Mouse (Mus musculus) left cerebral cortex, adult 2 months (tissue): Measurements from ENCODE around the gene Pf4. TPM values are rescaled to one million over a fixed set of nuclear protein-coding genes. Genes with fewer than 3 reads are reported as not detected.
A peak's percentile ranks its signal among the peaks of the same experiment; 100 is the strongest.

Experiments
- DNase-seq, 2 experiments: peaks; one replicate each; pipeline ENCODE4 v3.0.0; 2021 to 2022; ENCODE audit warnings: low spot score in 2 of 2, mixed read lengths in 1 of 2; ENCODE audit errors: extremely low spot score in 1 of 2
- H3K27ac ChIP-seq: fragments of 200-600 bp; 2 replicates; pipeline ENCODE4 v1.8.1; 2022
- H3K4me3 ChIP-seq: fragments of 200-600 bp; 2 replicates; pipeline ENCODE4 v1.8.1; 2022
- CTCF ChIP-seq: fragments of 200-600 bp; IDR thresholded peaks from 2 replicates; pipeline ENCODE4 v1.8.1; 2022; ENCODE audit warnings: antibody characterized with exemption, mild to moderate bottlenecking, moderate library complexity
- intact Hi-C: fragments of 180-260 bp; cut with DNase I; formaldehyde crosslinking; loops from one replicate; pipeline ENCODE4 v1.15.1; 2025
- long read RNA-seq, 2 experiments: library from polyadenylated mRNA; stranded (forward); transcript quantifications; one replicate each; pipeline ENCODE4 v2.0.0; 2021; ENCODE audit warnings: borderline mapping rate in 2 of 2
- total RNA-seq, 2 experiments: library from RNA; stranded (reverse); gene quantifications; 2 replicates each; pipeline ENCODE4 v1.2.3; 2021

Pf4 gene
- total RNA-seq: 1 to 10 TPM; 3.5 to 3.8 TPM
- long read RNA-seq, experiment 1, partial matches to known transcripts: 0 of 2 reads
- long read RNA-seq, experiment 1, other reads (novel, unspliced or antisense): 0 of 2 reads
- long read RNA-seq, experiment 2, transcript Pf4-201 (3 exons, 588 nt): major isoform, 5 of 5 reads
- long read RNA-seq, experiment 2, partial matches to known transcripts: 0 of 5 reads
- long read RNA-seq, experiment 2, other reads (novel, unspliced or antisense): 0 of 5 reads

- no peak for TF ChIP-seq CTCF
- no peak for DNase-seq
- intact Hi-C loops: no loop called here
- H3K4me3 ChIP-seq: no peak within 1 kb of the TSS
- no peak within 1 kb of the TSS for H3K27ac ChIP-seq
Observed at GRCm38 (mm10) chr5:90771880-90772653, at the start of gene Pf4. TSS of gene Pf4 (plus strand) at chr5:90772435.

- intact Hi-C loops: no loop called here
- no peak for TF ChIP-seq CTCF
- no peak overlapping the region for H3K4me3 ChIP-seq
- no peak for DNase-seq
- H3K27ac ChIP-seq: no peak overlapping the region
Observed at GRCm38 (mm10) chr5:90722656-90723055, 49.6 kb upstream of the Pf4 start.

GRCm38 (mm10) chr5:90728254-90728653 is 44.0 kb upstream of the Pf4 start:
- no peak overlapping the region for H3K27ac ChIP-seq
- intact Hi-C loops: no loop called here
- no peak overlapping the region for H3K4me3 ChIP-seq
- DNase-seq: no peak
- no peak for TF ChIP-seq CTCF

GRCm38 (mm10) chr5:90731480-90731879 is 40.8 kb upstream of the Pf4 start:
- no peak for TF ChIP-seq CTCF
- Histone ChIP-seq H3K4me3 (no peak overlapping the region), H3K27ac (no peak overlapping the region)
- intact Hi-C loops: no loop called here
- DNase-seq: no peak

GRCm38 (mm10) chr5:90742029-90742428 is 30.2 kb upstream of the Pf4 start:
- TF ChIP-seq CTCF: no peak
- no peak for DNase-seq
- H3K27ac ChIP-seq: no peak overlapping the region
- intact Hi-C loops: no loop called here
- H3K4me3 ChIP-seq: no peak overlapping the region

- no peak for DNase-seq
- intact Hi-C loops: no loop called here
- no peak overlapping the region for H3K4me3 ChIP-seq
- TF ChIP-seq CTCF: no peak
- no peak overlapping the region for H3K27ac ChIP-seq
Observed at GRCm38 (mm10) chr5:90753934-90754333, 18.3 kb upstream of the Pf4 start.

GRCm38 (mm10) chr5:90758020-90758605 is 14.1 kb upstream of the Pf4 start:
- H3K4me3 ChIP-seq: no peak overlapping the region
- intact Hi-C loops: no loop called here
- no peak overlapping the region for H3K27ac ChIP-seq
- no peak for DNase-seq
- no peak for TF ChIP-seq CTCF

GRCm38 (mm10) chr5:90759077-90760065 is 12.9 kb upstream of the Pf4 start, which contains the start of gene Cxcl5:
TSS of gene Cxcl5 (plus strand) at chr5:90759360.
- no peak for TF ChIP-seq CTCF
- peak in 1 of 2 experiments; percentile 32 for DNase-seq
- Histone ChIP-seq H3K4me3 (peak within 1 kb of the TSS; percentile 46), H3K27ac (no peak within 1 kb of the TSS)
- intact Hi-C loops: no loop called here

- intact Hi-C loops: no loop called here
- no peak overlapping the region for H3K4me3 ChIP-seq
- H3K27ac ChIP-seq: no peak overlapping the region
- DNase-seq: no peak
- TF ChIP-seq CTCF: no peak
Observed at GRCm38 (mm10) chr5:90760303-90760702, 11.9 kb upstream of the Pf4 start.

GRCm38 (mm10) chr5:90760844-90761243 is 11.4 kb upstream of the Pf4 start:
- intact Hi-C loops: no loop called here
- DNase-seq: no peak
- no peak for TF ChIP-seq CTCF
- H3K27ac ChIP-seq: no peak overlapping the region
- no peak overlapping the region for H3K4me3 ChIP-seq

- Histone ChIP-seq H3K4me3 (no peak overlapping the region), H3K27ac (no peak overlapping the region)
- TF ChIP-seq CTCF: no peak
- no peak for DNase-seq
- intact Hi-C loops: no loop called here
Observed at GRCm38 (mm10) chr5:90761834-90762233, 10.4 kb upstream of the Pf4 start.
